Mouse (Mus musculus) ovary, postnatal 36 days (tissue): ENCODE measurements around the gene Cmtm5.
"Not testable (repeated sequence)": the region's sequence is repeated elsewhere in the genome, so short reads cannot be mapped to it uniquely, and the experiment has no call there.

Source experiments
- DNase-seq: peaks from one replicate; pipeline ENCODE4 v3.0.0; 2022; ENCODE audit warnings: low spot score, mixed read lengths

The Cmtm5 gene

DNA sequence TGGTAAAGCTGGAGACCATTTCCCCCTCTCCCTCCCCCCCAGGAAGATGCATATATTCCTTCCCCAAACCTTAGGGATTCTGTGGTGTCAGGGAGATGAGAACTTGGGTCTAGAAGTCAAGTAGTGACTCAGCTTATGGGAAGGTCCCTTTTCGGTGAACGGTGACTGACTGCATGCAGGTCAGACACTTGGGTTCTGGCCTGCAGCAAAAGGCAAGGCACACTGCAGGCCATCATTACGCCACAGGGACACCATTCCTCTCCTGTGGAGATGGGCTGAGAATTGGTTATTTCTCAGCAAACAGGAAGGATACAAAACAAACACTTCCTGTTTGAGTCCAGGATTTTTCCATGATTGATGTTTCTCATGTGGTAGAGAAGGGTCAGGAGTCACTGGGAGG, 23.1 kb downstream of the Cmtm5 start:
- no peak for DNase-seq

DNA sequence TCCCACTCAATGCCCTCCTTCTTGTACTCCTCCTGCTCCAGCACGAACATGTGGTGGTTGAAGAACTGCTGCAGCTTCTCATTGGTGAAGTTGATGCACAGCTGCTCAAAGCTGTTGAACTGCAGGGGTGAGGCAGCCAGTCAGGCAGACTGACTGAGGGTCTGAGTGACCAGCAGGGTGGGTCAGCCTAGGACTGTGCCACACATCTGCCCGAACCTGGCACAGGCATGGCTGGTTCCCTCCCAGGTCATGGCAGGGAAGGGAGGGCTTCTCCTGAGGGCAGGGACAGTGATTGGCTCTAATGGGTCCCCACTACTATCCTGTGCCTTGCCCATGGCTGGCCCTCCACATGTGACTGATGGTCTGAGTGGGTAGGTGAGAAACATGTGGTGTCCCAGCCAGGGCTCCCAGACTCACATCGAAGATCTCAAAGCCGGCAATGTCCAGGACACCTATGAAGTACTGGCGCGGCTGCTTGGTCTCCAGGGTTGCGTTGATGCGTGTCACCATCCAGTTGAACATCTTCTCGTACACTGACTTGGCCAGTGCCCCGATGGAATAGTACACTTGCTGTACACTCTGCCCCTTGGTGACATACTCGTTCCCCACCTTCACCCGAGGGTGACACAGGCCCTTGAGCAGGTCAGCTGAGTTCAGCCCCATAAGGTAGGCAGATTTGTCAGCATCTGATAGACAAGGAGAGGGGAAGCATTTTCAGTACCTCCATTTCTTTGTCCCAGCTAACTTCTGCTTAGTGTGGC, 24.0 kb downstream of the Cmtm5 start:
- DNase-seq = not testable (repeated sequence)

DNA sequence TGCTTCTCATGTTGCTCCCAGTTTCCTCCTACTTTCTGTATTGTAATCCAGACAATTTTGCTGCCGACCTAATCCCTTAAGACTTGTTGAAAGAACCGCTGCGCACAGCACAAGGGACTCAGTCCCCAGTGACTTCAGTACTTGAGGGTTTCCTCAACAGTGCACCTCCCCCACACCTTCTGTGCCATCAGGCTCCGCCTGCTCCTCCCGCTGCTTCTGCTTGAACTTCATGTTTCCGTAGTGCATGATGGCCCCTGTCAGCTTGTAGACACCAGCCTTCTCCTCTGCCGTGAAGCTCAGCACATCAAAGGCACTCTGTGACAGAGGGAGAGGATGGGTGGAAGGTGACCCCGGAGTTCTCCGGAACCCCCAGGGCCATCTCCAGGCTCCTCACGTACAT, 24.7 kb downstream of the Cmtm5 start:
- no peak for DNase-seq

DNA sequence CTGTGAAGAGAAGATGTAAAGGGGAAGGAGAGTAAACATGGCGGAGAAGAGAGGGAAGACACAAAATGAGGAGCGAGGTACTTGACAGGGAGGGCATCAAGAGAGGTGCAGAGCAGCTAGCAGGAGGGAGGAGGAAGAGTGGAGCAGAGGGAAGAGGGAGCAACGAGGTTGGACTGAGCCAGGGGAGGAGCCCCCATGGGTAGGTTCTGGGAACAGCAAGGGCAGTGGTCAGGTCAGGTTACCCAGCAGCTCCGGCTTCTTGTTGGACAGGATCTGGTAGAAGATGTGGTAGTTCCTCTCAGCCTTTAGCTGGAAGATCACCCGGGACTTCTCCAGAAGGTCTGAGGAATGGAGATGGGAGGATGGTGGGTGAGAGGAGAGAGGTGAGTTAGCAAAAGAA, 25.4 kb downstream of the Cmtm5 start:
- no peak for DNase-seq

DNA sequence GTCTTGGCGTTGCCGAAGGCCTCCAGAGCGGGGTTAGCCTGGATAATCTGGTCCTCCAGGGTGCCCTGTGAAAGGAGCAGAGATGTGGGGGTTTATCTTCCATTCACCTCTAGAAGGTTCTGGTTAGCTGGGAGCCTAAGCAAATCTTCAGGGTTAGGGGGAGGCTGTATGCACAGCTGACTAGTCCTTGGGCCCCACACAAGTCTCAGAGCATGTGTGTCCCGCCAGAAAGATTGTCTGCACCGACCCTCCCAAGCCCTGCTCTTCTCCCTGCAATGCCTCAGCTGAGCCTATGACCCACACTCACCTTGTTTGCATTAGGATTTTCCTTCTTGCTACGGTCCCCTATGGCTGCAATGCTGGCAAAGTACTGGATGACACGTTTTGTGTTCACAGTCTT, 26.7 kb downstream of the Cmtm5 start:
- no peak for DNase-seq

DNA sequence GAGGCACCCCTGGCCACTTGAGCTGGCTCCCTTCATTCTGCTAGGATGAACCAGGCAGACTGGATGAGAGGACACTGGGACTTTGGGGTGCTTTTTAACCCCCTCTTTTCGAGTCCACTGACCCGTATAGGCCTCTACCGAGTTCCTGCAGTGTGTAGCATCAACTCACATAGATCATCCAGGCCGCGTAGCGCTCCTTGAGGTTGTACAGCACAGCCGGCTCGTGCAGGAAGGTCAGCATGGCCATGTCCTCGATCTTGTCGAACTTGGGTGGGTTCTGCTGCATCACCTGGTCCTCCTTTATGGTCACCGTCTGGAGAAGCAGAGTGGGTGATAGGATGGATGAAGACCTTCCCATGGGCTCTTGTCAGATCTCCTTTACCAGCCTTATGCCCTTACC, 27.7 kb downstream of the Cmtm5 start:
- DNase-seq = no peak

DNA sequence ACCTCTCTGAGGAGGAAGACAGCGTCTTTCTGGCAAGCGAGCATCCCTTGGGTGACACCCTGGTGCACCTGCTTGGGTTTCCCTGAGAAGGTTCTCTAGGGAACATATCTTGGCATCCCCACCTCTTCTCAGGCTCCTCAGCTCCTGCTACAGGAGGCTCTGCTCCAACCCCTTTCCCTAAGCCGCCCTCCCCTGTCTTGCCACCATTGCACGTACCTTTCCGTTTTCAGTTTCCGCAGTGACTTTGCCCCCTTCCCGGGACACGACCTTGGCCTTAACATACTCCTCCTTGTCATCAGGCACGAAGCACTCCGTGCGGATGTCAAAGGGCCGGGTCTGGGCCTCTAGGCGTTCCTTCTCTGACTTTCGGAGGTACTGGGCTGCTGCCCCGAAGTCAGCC, 29.0 kb downstream of the Cmtm5 start:
- DNase-seq = no peak

DNA sequence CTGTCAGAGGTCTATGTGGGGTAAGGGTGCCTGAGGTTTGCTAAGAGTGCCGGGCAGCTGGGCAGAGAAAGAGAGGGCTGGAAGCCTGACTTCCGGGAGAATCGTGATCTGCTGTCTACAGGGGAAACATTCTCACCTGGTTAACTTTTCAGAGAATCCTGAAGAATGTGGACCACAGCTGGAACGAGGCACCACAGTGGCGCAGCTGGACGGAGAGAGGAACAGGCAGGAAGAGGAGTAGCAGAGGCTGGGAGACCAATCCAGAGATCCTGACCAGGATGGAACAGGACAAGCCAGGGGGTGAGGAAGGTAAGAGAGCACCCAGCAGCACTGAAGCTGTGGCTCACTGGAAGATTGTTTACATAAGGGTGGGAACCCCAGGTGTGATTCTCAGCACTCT, 29.6 kb downstream of the Cmtm5 start:
- no peak for DNase-seq

DNA sequence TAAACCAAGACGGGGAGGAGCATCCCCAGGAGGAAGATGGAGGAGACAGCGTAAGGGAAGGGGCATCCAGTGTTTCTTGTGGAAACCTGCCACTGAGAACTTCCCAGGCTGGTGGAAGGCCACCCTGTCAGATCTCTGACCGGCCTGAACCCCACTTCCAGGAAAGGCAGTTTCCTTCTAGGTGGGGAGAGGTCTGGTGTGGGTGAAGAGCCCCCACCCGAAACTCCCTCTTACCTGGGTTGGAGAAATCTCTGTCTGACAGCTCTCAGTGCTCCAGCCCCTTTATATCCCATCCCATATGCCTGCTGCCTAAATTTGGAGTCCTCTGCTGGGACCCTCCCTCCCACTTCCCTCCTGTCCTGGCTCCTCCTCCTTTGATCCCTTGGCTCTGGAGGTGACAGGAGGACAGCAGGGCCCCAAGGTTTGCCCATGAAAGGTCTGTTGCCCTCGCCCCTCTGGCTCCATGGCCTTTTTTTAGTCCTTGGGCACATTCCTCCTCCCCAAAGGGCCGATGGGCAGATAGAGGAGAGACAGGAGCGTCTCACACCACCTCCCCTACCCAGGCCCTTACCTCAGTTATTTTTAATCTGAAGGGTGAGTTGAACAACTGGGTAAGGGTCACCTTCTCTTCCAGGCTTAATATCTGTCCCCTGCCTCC, 30.4 kb downstream of the Cmtm5 start, which contains the start of gene Myh6:
TSS of gene Myh6 (minus strand) at position 608 of the 658 bp plus-strand sequence.
- DNase-seq = no peak

DNA sequence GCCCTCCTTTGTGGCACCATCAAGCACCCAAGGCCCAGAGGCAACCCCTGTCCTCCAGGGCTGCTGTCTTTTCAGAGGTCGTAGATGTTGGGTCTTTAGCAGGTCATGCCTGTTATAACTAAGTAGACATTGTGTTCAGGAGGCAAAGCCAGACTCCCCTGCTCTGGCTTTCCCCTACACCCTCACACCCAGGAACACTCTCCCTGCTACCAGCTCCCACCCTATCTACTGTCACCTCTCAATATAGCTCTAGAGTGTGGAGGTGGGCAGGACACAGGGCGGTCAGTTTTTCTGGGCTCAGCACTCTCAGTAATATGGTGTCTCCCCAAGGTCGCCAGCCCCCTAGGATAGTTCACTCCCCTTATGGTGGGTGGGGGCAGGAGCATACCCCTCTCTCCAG, 31.8 kb downstream of the Cmtm5 start:
- no peak for DNase-seq

DNA sequence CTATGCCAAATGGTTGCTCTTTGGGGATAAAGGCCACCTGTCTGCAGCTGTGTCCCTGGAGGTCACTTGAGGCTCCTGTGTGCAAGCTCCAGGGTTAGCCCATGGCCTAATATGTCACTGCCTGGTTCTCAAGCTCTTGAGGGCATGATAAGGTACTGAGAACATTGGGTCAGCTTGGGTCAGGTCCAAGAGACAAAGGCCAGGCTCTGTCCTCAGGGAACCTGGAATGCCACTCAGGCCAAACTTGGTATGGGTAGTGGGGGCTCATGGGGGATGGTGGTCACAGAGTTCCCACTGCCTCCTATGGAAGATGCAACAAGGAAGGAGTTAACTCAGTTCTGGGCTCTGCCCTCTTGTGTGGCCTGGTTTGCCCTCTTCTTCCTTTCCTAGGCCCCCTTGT, 32.3 kb downstream of the Cmtm5 start:
- no peak for DNase-seq

DNA sequence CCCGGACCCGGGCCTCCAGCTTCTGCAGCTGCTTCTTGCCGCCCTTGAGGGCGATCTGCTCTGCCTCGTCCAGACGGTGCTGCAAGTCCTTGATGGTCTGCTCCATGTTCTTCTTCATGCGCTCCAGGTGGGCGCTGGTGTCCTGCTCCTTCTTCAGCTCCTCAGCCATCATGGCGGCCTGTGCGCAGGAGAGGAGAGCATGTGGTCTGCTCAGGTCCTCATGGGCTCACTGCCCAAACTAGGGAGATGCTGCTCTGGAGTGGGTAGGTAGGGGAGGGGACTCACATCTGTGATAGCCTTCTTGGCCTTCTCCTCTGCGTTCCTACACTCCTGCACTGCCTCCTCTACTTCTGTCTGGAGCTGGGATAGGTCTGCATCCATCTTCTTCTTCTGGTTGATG, 36.7 kb downstream of the Cmtm5 start:
- not testable (repeated sequence) for DNase-seq

DNA sequence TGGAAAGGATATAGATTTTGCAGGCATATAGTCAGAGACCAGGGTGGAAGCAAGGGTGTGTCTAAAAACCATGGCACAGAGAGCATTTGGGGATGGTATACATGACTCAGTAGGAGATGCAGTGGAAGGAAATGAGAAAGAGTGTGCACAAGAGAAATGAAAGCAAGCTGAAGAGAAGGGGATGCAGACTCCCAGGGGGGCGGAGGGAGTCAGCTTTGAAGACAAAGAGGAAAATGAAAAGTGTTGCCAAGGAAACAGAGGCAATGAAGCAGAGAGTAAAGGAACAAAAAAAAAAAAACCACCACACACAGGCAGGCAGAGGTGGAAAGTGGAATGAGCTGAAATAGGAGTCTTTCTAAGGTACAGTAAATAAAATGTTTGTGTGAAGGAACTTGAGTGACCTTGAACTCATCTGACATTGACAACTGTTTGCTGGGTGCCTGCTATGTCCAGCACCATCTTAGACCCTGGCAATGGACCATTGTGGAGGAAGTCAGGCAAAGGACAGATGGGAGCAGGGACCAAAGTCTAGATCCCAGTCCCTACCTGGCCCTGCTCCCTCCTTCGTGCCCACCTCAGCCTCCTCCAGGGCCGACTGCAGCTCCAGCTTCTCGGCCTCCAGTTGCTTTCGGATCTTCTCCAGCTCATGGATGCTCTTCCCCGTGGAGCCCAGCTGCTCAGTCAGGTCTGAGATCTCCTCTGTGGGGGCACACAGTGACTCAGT, 38.2 kb downstream of the Cmtm5 start:
- no peak for DNase-seq

DNA sequence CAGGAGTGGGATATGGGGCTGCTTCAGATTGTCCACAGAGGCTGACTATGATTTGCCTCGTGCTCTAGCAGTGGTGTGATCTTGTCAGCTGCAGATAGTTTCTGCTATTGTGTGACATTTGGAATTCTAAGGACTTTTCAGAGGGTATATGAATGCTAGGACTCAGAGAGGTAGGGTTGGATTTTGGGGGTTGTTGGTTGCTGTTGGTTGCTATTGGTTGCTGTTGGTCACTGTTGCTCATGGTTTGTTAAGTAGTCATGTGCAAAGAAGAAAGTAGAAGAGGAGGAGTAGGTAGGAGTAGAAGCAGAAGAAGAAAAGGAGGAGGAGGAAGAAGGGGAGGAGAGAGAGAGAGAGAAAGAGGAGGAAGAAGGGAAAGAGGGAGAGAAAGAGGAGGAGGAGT, 40.6 kb downstream of the Cmtm5 start, which contains the start of gene Gm17428:
TSS of gene Gm17428 (plus strand) at position 301 of the 400 bp plus-strand sequence.
- DNase-seq = no peak

DNA sequence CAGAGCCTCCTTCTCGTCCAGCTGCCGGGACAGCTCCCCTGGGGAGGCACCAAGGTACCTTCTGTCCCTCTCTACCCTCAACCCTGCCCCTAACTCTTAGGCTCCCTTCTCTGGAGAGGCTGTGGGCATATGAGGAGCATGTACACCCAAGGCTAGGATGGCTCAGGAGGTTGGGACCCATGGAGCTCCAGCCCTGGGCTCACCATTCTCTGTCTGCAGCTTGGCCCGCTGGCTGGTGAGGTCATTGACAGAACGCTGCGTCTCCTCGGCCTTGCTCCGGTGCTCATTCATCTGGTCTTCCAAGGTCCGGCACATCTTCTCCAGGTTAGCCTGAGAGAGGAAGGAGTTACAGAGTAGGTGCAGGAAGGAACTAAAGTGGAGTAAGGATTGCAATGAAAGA, 42.6 kb downstream of the Cmtm5 start:
- DNase-seq = no peak

DNA sequence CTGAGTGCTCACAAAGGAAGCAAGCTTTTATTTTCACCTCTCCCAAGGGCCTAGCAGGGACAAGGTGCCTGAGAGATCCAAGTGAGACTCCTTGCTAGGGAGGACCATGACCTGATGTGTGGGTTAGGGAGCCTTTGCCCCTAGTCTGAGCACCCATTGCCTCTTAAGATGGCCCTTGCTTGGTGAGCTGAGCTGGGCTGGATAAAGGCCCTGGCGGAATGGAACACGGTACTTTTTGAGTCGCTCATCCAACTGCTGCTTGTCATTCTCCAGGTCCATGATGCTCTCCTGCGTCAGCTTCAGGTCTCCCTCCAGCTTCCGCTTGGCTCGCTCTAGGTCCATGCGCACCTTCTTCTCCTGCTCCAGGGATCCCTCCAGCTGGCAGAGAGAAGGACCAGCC, 45.9 kb downstream of the Cmtm5 start:
- no peak for DNase-seq

DNA sequence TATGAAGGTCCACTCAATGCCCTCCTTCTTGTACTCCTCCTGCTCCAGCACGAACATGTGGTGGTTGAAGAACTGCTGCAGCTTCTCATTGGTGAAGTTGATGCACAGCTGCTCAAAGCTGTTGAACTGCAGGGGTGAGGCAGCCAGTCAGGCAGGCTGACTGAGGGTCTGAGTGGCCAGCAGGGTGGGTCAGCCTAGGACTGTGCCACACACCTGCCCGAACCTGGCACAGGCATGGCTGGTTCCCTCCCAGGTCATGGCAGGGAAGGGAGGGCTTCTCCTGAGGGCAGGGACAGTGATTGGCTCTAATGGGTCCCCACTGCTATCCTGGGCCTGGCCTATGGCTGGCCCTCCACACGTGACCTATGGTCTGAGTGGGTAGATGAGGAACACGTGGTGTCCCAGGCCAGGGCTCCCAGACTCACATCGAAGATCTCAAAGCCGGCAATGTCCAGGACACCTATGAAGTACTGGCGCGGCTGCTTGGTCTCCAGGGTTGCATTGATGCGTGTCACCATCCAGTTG, 52.4 kb downstream of the Cmtm5 start:
- not testable (repeated sequence) for DNase-seq
